ENCODE assay signal across 8 mouse cellular contexts in the genomic region with DNA sequence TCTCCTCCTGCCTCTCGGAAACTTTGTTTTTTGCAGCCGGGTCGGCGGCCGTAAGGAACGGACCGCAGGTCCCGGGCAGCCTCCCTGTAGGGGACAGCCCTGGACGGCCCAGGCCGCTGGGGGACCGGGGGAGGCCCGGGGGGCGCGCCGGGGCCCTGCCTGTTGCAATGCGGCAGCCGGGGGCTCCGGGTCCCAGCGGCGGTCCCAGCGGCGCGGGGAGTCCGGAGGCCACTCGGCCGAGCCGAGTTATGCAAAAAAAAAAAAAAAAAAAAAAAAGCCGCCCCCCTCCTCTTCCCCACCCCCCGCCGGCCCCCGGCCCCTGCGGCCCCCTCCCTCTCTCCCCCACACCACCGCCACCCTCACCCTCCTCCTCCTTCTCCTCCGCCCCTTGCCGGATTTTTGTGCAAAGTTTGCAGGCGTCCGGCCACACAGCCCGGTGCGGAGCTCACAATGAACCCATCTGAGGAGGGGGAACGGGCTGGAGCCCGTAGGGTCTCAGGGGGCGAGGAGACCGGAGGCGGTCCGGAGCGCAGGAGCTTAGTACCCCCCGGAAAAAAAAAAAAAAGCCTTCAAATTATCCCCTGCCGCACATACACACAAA. TPM values are rescaled to one million over a fixed set of nuclear protein-coding genes. Genes with fewer than 3 reads are reported as not detected.
DNase-seq lines count a peak whose midpoint lies in the region; ATAC-seq and TF ChIP-seq lines count a peak whose summit lies in the region.

Zfp423 (minus strand) TSS at position 276 of the 601 bp plus-strand sequence.

- H3K4me2 ChIP-seq in embryonic facial prominence, embryonic 12.5 days (replicated peaks): peak within 1 kb of the TSS; percentile 93
- peak within 1 kb of the TSS; percentile 96 for H3K4me2 ChIP-seq in heart, embryonic 16.5 days (ENCODE audit: low read depth, low read length)
- H3K4me2 ChIP-seq in myocyte (ENCODE audit: low read depth): peak within 1 kb of the TSS; percentile 71

- ATAC-seq in embryonic facial prominence, embryonic 12.5 days (ENCODE audit: insufficient number of reproducible peaks, insufficient read depth, low FRiP score, low TSS enrichment): no peak
- ATAC-seq in heart, embryonic 16.5 days (replicated peaks; ENCODE audit: extremely low read depth, insufficient read depth, low FRiP score): no peak; the same call in 1 of the 2 replicates

- no peaks in the 10 kb centered on the region for H3K27me3 ChIP-seq in cerebellum, adult 2 months (ENCODE audit: control insufficient read depth, insufficient read depth, low read length)
- H3K27me3 ChIP-seq in ES-Bruce4 (ENCODE audit: control insufficient read depth, insufficient read depth, low read length, poor library complexity, severe bottlenecking) (peaks cover 5% of the 10 kb centered on the region; the same call in 1 of the 2 replicates), myocyte (ENCODE audit: control insufficient read depth, insufficient read depth, insufficient read length) (peaks cover 46% of the 10 kb centered on the region)
- peaks cover 10% of the 10 kb centered on the region for H3K27me3 ChIP-seq in embryonic facial prominence, embryonic 12.5 days
- peaks cover 42% of the 10 kb centered on the region for H3K27me3 ChIP-seq in heart, embryonic 16.5 days (ENCODE audit: control insufficient read depth, insufficient read depth, low read length)

- peaks cover 17% of the 10 kb centered on the region; the same call in 1 of the 2 replicates for H3K4me1 ChIP-seq in cerebellum, adult 2 months (ENCODE audit: control insufficient read depth, insufficient read depth, low read length)
- H3K4me1 ChIP-seq in ES-Bruce4 (ENCODE audit: control insufficient read depth, insufficient read depth, low read length): no peaks in the 10 kb centered on the region
- H3K4me1 ChIP-seq in embryonic facial prominence, embryonic 12.5 days: peaks cover 55% of the 10 kb centered on the region
- H3K4me1 ChIP-seq in heart, embryonic 16.5 days (ENCODE audit: control insufficient read depth, insufficient read depth, low read length): peaks cover 22% of the 10 kb centered on the region

- intact Hi-C loops in left cerebral cortex, postnatal 36 days (cut with DNase I): loop anchor here (5.0 kb wide), 1 partner anchor 162 kb away; no protein-coding TSS in a partner anchor

- WGBS in cerebellum, adult 2 months: under 1% methylated on average over 42 of the region's 48 CpGs
- 0% methylated on average over 18 of the region's 48 CpGs for WGBS in embryonic facial prominence, embryonic 12.5 days
- WGBS in heart, embryonic 16.5 days: under 1% methylated on average over 43 of the region's 48 CpGs

- no peak for TF ChIP-seq CTCF in cerebellum, adult 2 months (IDR thresholded peaks at IDR 0.05; ENCODE audit: borderline replicate concordance, insufficient read depth, low read depth, low read length)
- TF ChIP-seq CTCF in ES-Bruce4 (IDR thresholded peaks at IDR 0.05; ENCODE audit: low read depth, low read length): no peak

- TF ChIP-seq POLR2A in cerebellum, adult 2 months (IDR thresholded peaks at IDR 0.05; ENCODE audit: borderline replicate concordance, insufficient read depth, low read length): no peak
- TF ChIP-seq POLR2A in ES-Bruce4 (IDR thresholded peaks at IDR 0.05; ENCODE audit: insufficient read depth, low read length): no peak
- no peak for TF ChIP-seq POLR2A in myocyte (IDR thresholded peaks at IDR 0.05; ENCODE audit: insufficient read length, low read depth)

- H3K36me3 ChIP-seq in ES-Bruce4 (ENCODE audit: control insufficient read depth, insufficient read depth, low read length, poor library complexity, severe bottlenecking): no peaks in the 10 kb centered on the region
- H3K36me3 ChIP-seq in embryonic facial prominence, embryonic 12.5 days: no peaks in the 10 kb centered on the region
- H3K36me3 ChIP-seq in heart, embryonic 16.5 days (ENCODE audit: control insufficient read depth, insufficient read depth): no peaks in the 10 kb centered on the region
- no peaks in the 10 kb centered on the region for H3K36me3 ChIP-seq in myocyte (ENCODE audit: control insufficient read depth, insufficient read depth)

- DNase-seq in cerebellum, adult 2 months: peak; percentile 36 to 43
- no peak for DNase-seq in cerebellum, adult 9-10 months
- DNase-seq in left cerebral cortex, postnatal 36 days (ENCODE audit: low spot score in 2 of 2): peak in 1 of 2 experiments; percentile 15
- DNase-seq in urinary bladder, postnatal 4 days (ENCODE audit: low spot score in 2 of 2): no peak

- H3K9ac ChIP-seq in ES-Bruce4 (ENCODE audit: low read depth, poor library complexity, severe bottlenecking): peak within 1 kb of the TSS; percentile 100
- H3K9ac ChIP-seq in embryonic facial prominence, embryonic 12.5 days: peak within 1 kb of the TSS; percentile 91
- peak within 1 kb of the TSS; percentile 74 for H3K9ac ChIP-seq in heart, embryonic 16.5 days (ENCODE audit: low read length)

- H3K27ac ChIP-seq in cerebellum, adult 2 months (ENCODE audit: insufficient read depth, low read length): peak within 1 kb of the TSS; percentile 90
- H3K27ac ChIP-seq in ES-Bruce4 (ENCODE audit: insufficient read depth, low read length): no peak within 1 kb of the TSS
- H3K27ac ChIP-seq in embryonic facial prominence, embryonic 12.5 days: peak within 1 kb of the TSS; percentile 99
- H3K27ac ChIP-seq in heart, embryonic 16.5 days (ENCODE audit: low read length): peak within 1 kb of the TSS; percentile 86

- H3K9me3 ChIP-seq in ES-Bruce4 (replicated peaks; ENCODE audit: control insufficient read depth, insufficient read depth, low read length, poor library complexity, severe bottlenecking): no peaks in the 10 kb centered on the region
- no peaks in the 10 kb centered on the region for H3K9me3 ChIP-seq in embryonic facial prominence, embryonic 12.5 days
- no peaks in the 10 kb centered on the region for H3K9me3 ChIP-seq in heart, embryonic 16.5 days (replicated peaks; ENCODE audit: control insufficient read depth, low read length)

- peak within 1 kb of the TSS; percentile 97 for H3K4me3 ChIP-seq in cerebellum, adult 2 months (replicated peaks; ENCODE audit: insufficient read depth, low read depth, low read length)
- H3K4me3 ChIP-seq in ES-Bruce4 (ENCODE audit: low read depth, low read length) (peak within 1 kb of the TSS; percentile 84), myocyte (no peak within 1 kb of the TSS)
- peak within 1 kb of the TSS; percentile 90 for H3K4me3 ChIP-seq in embryonic facial prominence, embryonic 12.5 days
- H3K4me3 ChIP-seq in heart, embryonic 16.5 days (ENCODE audit: low read length): peak within 1 kb of the TSS; percentile 79

- H3ac ChIP-seq in myocyte (ENCODE audit: control insufficient read depth, insufficient read length): peak within 1 kb of the TSS; percentile 52

- no peaks in the 10 kb centered on the region for H3K79me2 ChIP-seq in myocyte (ENCODE audit: control insufficient read depth, insufficient read depth)

- TF ChIP-seq EP300 in ES-Bruce4 (IDR thresholded peaks at IDR 0.05; ENCODE audit: insufficient read depth, low read depth, low read length): no peak

TF ChIP-seq in myocyte, 11 proteins besides CTCF, POLR2A, EP300 and RAD21:
- no peak for TF ChIP-seq TCF12 (IDR thresholded peaks at IDR 0.05; ENCODE audit: insufficient read depth, poor library complexity, severe bottlenecking)
- TF ChIP-seq REST (IDR thresholded peaks at IDR 0.05; ENCODE audit: insufficient read depth, insufficient read length): no peak
- no peak for TF ChIP-seq MYOG (IDR thresholded peaks at IDR 0.05; ENCODE audit: control insufficient read depth in 1 of 3, insufficient read depth in 1 of 3, insufficient read length in 2 of 3, low read depth in 2 of 3)
- TF ChIP-seq CEBPB (IDR thresholded peaks at IDR 0.05; ENCODE audit: insufficient read depth, poor library complexity, severe bottlenecking): no peak
- no peak for TF ChIP-seq POLR2AphosphoS2 (IDR thresholded peaks at IDR 0.05; ENCODE audit: insufficient read length, low read depth)
- TF ChIP-seq MYOD1 (IDR thresholded peaks at IDR 0.05; ENCODE audit: control insufficient read depth in 1 of 3, insufficient read length in 2 of 3, low read depth in 2 of 3): no peak
- no peak for TF ChIP-seq TCF3 (IDR thresholded peaks at IDR 0.05; ENCODE audit: insufficient read length, low read depth)
- TF ChIP-seq E2F4 (IDR thresholded peaks at IDR 0.05; ENCODE audit: insufficient read depth): no peak
- TF ChIP-seq MAX (IDR thresholded peaks at IDR 0.05; ENCODE audit: low read depth): no peak
- TF ChIP-seq USF1 (IDR thresholded peaks at IDR 0.05; ENCODE audit: low read depth): no peak
- TF ChIP-seq SRF (IDR thresholded peaks at IDR 0.05; ENCODE audit: control insufficient read depth, insufficient read length, low read depth): no peak

RNA-seq across cellular contexts. Expression of gene Zfp423, which starts in this region (rescaled TPM):
- polyA plus RNA-seq in cerebellum, adult 2 months (2012; rRNA removed): 38.1 and 40.1 TPM in 2 replicates
- 11.3 and 14.4 TPM in 2 replicates for polyA plus RNA-seq in ES-Bruce4 (2011; ENCODE audit: insufficient read depth, insufficient read length, low read depth, missing spikeins)
- polyA plus RNA-seq in embryonic facial prominence, embryonic 12.5 days (2016; fragmentation: Nextera tagmentation; extraction: Ambion mirVana): 33.5 and 36.5 TPM in 2 replicates
- 3.1 and 3.7 TPM in 2 replicates for polyA plus RNA-seq in heart, embryonic 16.5 days (2015; fragmentation: Nextera tagmentation; extraction: Ambion mirVana)
- total RNA-seq in left cerebral cortex, postnatal 36 days (2021): 10 to 100 TPM; 27.1 to 29.8 TPM
- polyA plus RNA-seq in myocyte (2012; fragmentation: generic; extraction: Trizol): 0.04 TPM

Comparison
In these comparisons a context has a peak if more than half of its experiments do, and no peak if none do; other contexts are left out.
1. DNase-seq: peak in cerebellum, adult 2 months (2 of 2); none in cerebellum, adult 9-10 months (single experiment) and urinary bladder, postnatal 4 days (0 of 2).
2. Peak in every context shown above with its lines, with median percentiles within 50 percentile points of each other: H3K9ac ChIP-seq and H3K4me2 ChIP-seq.